Mouse (Mus musculus) liver, embryonic 14.5 days (tissue): ENCODE measurements around the gene Prkaca.

Experiments used
- CTCF ChIP-seq: IDR thresholded peaks from 2 replicates; pipeline ENCODE4 v1.5.1; 2016; ENCODE audit warnings: antibody characterized with exemption, low read depth, control low read depth
- EP300 ChIP-seq: IDR thresholded peaks from 2 replicates; pipeline ENCODE4 v1.6.1; 2016; ENCODE audit warnings: antibody characterized with exemption, low read depth

DNA sequence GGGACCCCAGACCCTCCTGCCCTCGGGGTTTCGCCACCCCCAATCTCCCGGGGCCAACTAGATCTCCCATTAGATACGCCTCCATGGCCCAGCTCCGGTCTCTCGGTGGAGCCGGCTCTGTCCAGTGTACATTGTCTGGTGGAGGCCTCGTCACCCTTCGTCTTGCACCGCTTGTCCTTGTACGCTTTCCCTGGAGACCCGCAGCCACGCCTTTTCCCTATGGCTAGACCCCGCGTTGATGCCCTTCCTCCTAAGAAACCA, 16.9 kb upstream of the Prkaca start:
- no peak for TF ChIP-seq CTCF
- TF ChIP-seq EP300 = no peak
